9 mouse cellular contexts compared by ENCODE assay signal in genomic region chr17:32164780-32165179, GRCm38 (mm10). TPM values are rescaled to one million over a fixed set of nuclear protein-coding genes. Genes with fewer than 3 reads are reported as not detected.
DNase-seq lines count a peak whose midpoint lies in the region; ATAC-seq lines count a peak whose summit lies in the region.
"Had no signal": no experiment of that assay in that cellular context is flagged by ENCODE, and none has a peak within 500 bp of the region (broad histone marks: within the 10 kb centered on the region; RNA-seq: fewer than 3 reads in every experiment).

No protein-coding gene starts in this region.

- 0 out of 2 replicates have a peak, but pooled peaks cover 4% of the 10 kb centered on the region for H3K27me3 ChIP-seq in kidney, embryonic 15.5 days
- H3K27me3 ChIP-seq in embryonic facial prominence, embryonic 10.5 days (replicated peaks; ENCODE audit: low read depth, poor library complexity, severe bottlenecking), result peaks cover 23% of the 10 kb centered on the region
- no peaks in the 10 kb centered on the region; the same call in 1 of the 2 replicates for H3K27me3 ChIP-seq in hindbrain, embryonic 12.5 days
- no peaks in the 10 kb centered on the region for H3K27me3 ChIP-seq in midbrain, embryonic 16.5 days (ENCODE audit: control insufficient read depth, insufficient read depth, low read depth, low read length)

- H3K9ac ChIP-seq in kidney, embryonic 15.5 days, result no peak overlapping the region
- H3K9ac ChIP-seq in hindbrain, embryonic 12.5 days, result 0 out of 2 replicates have a peak overlapping the region, but pooled peaks have one; percentile 73
- no peak overlapping the region for H3K9ac ChIP-seq in midbrain, embryonic 16.5 days (ENCODE audit: low read depth, low read length)

- H3K9me3 ChIP-seq in kidney, embryonic 15.5 days (replicated peaks), result no peaks in the 10 kb centered on the region
- no peaks in the 10 kb centered on the region for H3K9me3 ChIP-seq in embryonic facial prominence, embryonic 10.5 days
- no peaks in the 10 kb centered on the region for H3K9me3 ChIP-seq in hindbrain, embryonic 12.5 days (replicated peaks)
- H3K9me3 ChIP-seq in midbrain, embryonic 16.5 days (replicated peaks; ENCODE audit: control insufficient read depth, low read length, poor library complexity, severe bottlenecking), result no peaks in the 10 kb centered on the region

- H3K4me3 ChIP-seq in kidney, embryonic 15.5 days (replicated peaks), result peak overlapping the region; percentile 80; the same call in 1 of the 2 replicates
- peak overlapping the region; percentile 90 for H3K4me3 ChIP-seq in embryonic facial prominence, embryonic 10.5 days
- H3K4me3 ChIP-seq in hindbrain, embryonic 12.5 days, result peak overlapping the region; percentile 62
- no peak overlapping the region for H3K4me3 ChIP-seq in midbrain, embryonic 16.5 days (ENCODE audit: low read depth, low read length)

- no peak for DNase-seq in kidney, adult 11 months
- no peak for DNase-seq in embryonic facial prominence, embryonic 10.5 days (ENCODE audit: low spot score)
- DNase-seq in layer of hippocampus, postnatal 10 days (ENCODE audit: low spot score in 2 of 2), result no peak
- DNase-seq: kidney, adult 9 months had no signal

- peak overlapping the region; percentile 90 for H3K4me2 ChIP-seq in kidney, embryonic 15.5 days
- H3K4me2 ChIP-seq in hindbrain, embryonic 12.5 days (replicated peaks), result peak overlapping the region; percentile 86
- H3K4me2 ChIP-seq in midbrain, embryonic 16.5 days (ENCODE audit: low read length), result peak overlapping the region; percentile 94; the same call in 1 of the 2 replicates

- no peak for ATAC-seq in kidney, embryonic 15.5 days (replicated peaks; ENCODE audit: low FRiP score)
- no peak for ATAC-seq in hindbrain, embryonic 12.5 days (ENCODE audit: low FRiP score)
- ATAC-seq in midbrain, embryonic 16.5 days, result no peak
- no peak for ATAC-seq in CD4-positive, CD25-positive, alpha-beta regulatory T cell, adult 4 months

- H3K27ac ChIP-seq in kidney, embryonic 15.5 days, result peak overlapping the region; percentile 90
- 0 out of 2 replicates have a peak overlapping the region, but pooled peaks have one; percentile 96 for H3K27ac ChIP-seq in embryonic facial prominence, embryonic 10.5 days (replicated peaks)
- H3K27ac ChIP-seq in hindbrain, embryonic 12.5 days, result peak overlapping the region; percentile 92; the same call in 1 of the 2 replicates
- H3K27ac ChIP-seq in midbrain, embryonic 16.5 days (ENCODE audit: low read length), result peak overlapping the region; percentile 78

- H3K4me1 ChIP-seq in kidney, embryonic 15.5 days, result peaks cover 55% of the 10 kb centered on the region
- H3K4me1 ChIP-seq in embryonic facial prominence, embryonic 10.5 days, result peaks cover 63% of the 10 kb centered on the region
- H3K4me1 ChIP-seq in hindbrain, embryonic 12.5 days, result peaks cover 50% of the 10 kb centered on the region
- peaks cover 20% of the 10 kb centered on the region for H3K4me1 ChIP-seq in midbrain, embryonic 16.5 days (ENCODE audit: control insufficient read depth, insufficient read depth, low read length)

- peaks cover 9% of the 10 kb centered on the region; the same call in 1 of the 2 replicates for H3K36me3 ChIP-seq in kidney, embryonic 15.5 days
- peaks cover 29% of the 10 kb centered on the region for H3K36me3 ChIP-seq in embryonic facial prominence, embryonic 10.5 days (replicated peaks)
- H3K36me3 ChIP-seq in hindbrain, embryonic 12.5 days, result no peaks in the 10 kb centered on the region
- no peaks in the 10 kb centered on the region for H3K36me3 ChIP-seq in midbrain, embryonic 16.5 days (ENCODE audit: control insufficient read depth, insufficient read depth, low read length)

RNA-seq across cellular contexts. Expression of gene Notch3, which starts 1.9 kb away (rescaled TPM):
- 11.9 and 14.9 TPM in 2 replicates for polyA plus RNA-seq in kidney, embryonic 15.5 days (2015; fragmentation: Nextera tagmentation; extraction: Ambion mirVana)
- polyA plus RNA-seq in embryonic facial prominence, embryonic 10.5 days (2016; fragmentation: Nextera tagmentation; extraction: Ambion mirVana), result 23.7 and 24.5 TPM in 2 replicates
- polyA plus RNA-seq in hindbrain, embryonic 12.5 days (2016; fragmentation: Nextera tagmentation; extraction: Ambion mirVana), result 23.6 TPM in 2 replicates
- 6.9 TPM in 2 replicates for polyA plus RNA-seq in midbrain, embryonic 16.5 days (2015; fragmentation: Nextera tagmentation; extraction: Ambion mirVana)
- total RNA-seq in layer of hippocampus, postnatal 10 days (2021), result 10 to 100 TPM; 21.0 to 23.7 TPM
- polyA plus RNA-seq in CD4-positive, CD25-positive, alpha-beta regulatory T cell, adult 4 months (2017; shearing (Covaris generic)), result under 1 TPM in 1 of 2 experiments, not detected in 1; 0.05 TPM

RNA-seq across cellular contexts. Expression of gene Ephx3, which starts 24.6 kb away (rescaled TPM):
- 0.10 and 0.19 TPM in 2 replicates for polyA plus RNA-seq in kidney, embryonic 15.5 days (2015; fragmentation: Nextera tagmentation; extraction: Ambion mirVana)
- polyA plus RNA-seq in embryonic facial prominence, embryonic 10.5 days (2016; fragmentation: Nextera tagmentation; extraction: Ambion mirVana), result 0.12 TPM in 1 of 2 replicates, not detected in the other
- polyA plus RNA-seq in hindbrain, embryonic 12.5 days (2016; fragmentation: Nextera tagmentation; extraction: Ambion mirVana), result 0.08 TPM in 1 of 2 replicates, not detected in the other
- polyA plus RNA-seq in midbrain, embryonic 16.5 days (2015; fragmentation: Nextera tagmentation; extraction: Ambion mirVana), result 0.09 and 0.24 TPM in 2 replicates
- total RNA-seq in layer of hippocampus, postnatal 10 days (2021), result under 1 TPM in 1 of 2 experiments, not detected in 1; 0.14 TPM
- polyA plus RNA-seq in CD4-positive, CD25-positive, alpha-beta regulatory T cell, adult 4 months (2017; shearing (Covaris generic)), result under 1 TPM in 1 of 2 experiments, not detected in 1; 0.22 TPM
- total RNA-seq: megakaryocyte progenitor cell, adult 5-6 weeks had no signal
